Mouse (Mus musculus): Measurements from ENCODE around the gene Epb41l1. TPM values are rescaled to one million over a fixed set of nuclear protein-coding genes. Genes with fewer than 3 reads are reported as not detected.
A peak's percentile ranks its signal among the peaks of the same experiment; 100 is the strongest.

Epb41l1 gene
- polyA plus RNA-seq, 1 experiment = 38.1 TPM

GRCm38 (mm10) chr2:156432874-156433868 is 12.5 kb downstream of the Epb41l1 start:
- peak overlapping the region; percentile 99 for H3K27ac ChIP-seq (ENCODE audit: insufficient read depth, low read depth, low read length)
- WGBS = 21% methylated on average over 9 of the region's 9 CpGs

GRCm38 (mm10) chr2:156437637-156438036 is 16.9 kb downstream of the Epb41l1 start:
- 90% methylated on average over 11 of the region's 11 CpGs for WGBS
- no peak overlapping the region for H3K27ac ChIP-seq (ENCODE audit: insufficient read depth, low read depth, low read length)
- no peaks in the 10 kb centered on the region for H3K27me3 ChIP-seq (replicated peaks; ENCODE audit: control insufficient read depth, insufficient read depth, low read length)
- no peak overlapping the region for H3K4me3 ChIP-seq (ENCODE audit: insufficient read depth, low read depth, low read length)
- TF ChIP-seq CTCF (conservative IDR thresholded peaks at IDR 0.05; ENCODE audit: insufficient read depth, insufficient read length, low read depth, low read length) = no peak
- TF ChIP-seq POLR2A (IDR thresholded peaks at IDR 0.05; ENCODE audit: low read depth, low read length) = no peak
- H3K36me3 ChIP-seq (ENCODE audit: control insufficient read depth, insufficient read depth, low read length) = no peaks in the 10 kb centered on the region
- peaks cover 28% of the 10 kb centered on the region for H3K4me1 ChIP-seq (ENCODE audit: control insufficient read depth, insufficient read depth, low read length)
- DNase-seq = no peak

More at GRCm38 (mm10) chr2:156432874-156433868, 12.5 kb downstream of the Epb41l1 start:
- peak overlapping the region; percentile 36 for H3K4me3 ChIP-seq (ENCODE audit: insufficient read depth, low read depth, low read length)
- no peak for TF ChIP-seq CTCF (conservative IDR thresholded peaks at IDR 0.05; ENCODE audit: insufficient read depth, insufficient read length, low read depth, low read length)
- H3K27me3 ChIP-seq (replicated peaks; ENCODE audit: control insufficient read depth, insufficient read depth, low read length) = no peaks in the 10 kb centered on the region
- H3K4me1 ChIP-seq (ENCODE audit: control insufficient read depth, insufficient read depth, low read length) = peaks cover 41% of the 10 kb centered on the region
- DNase-seq = peak; percentile 95
- H3K36me3 ChIP-seq (ENCODE audit: control insufficient read depth, insufficient read depth, low read length) = no peaks in the 10 kb centered on the region

GRCm38 (mm10) chr2:156439666-156440462 is 19.2 kb downstream of the Epb41l1 start:
- Histone ChIP-seq H3K36me3 (ENCODE audit: control insufficient read depth, insufficient read depth, low read length) (no peaks in the 10 kb centered on the region), H3K27ac (ENCODE audit: insufficient read depth, low read depth, low read length) (peak overlapping the region; percentile 61; the same call in 1 of the 2 replicates), H3K4me3 (ENCODE audit: insufficient read depth, low read depth, low read length) (no peak overlapping the region), H3K4me1 (ENCODE audit: control insufficient read depth, insufficient read depth, low read length) (peaks cover 15% of the 10 kb centered on the region), H3K27me3 (replicated peaks; ENCODE audit: control insufficient read depth, insufficient read depth, low read length) (no peaks in the 10 kb centered on the region)
- TF ChIP-seq POLR2A (IDR thresholded peaks at IDR 0.05; ENCODE audit: low read depth, low read length) (no peak), CTCF (conservative IDR thresholded peaks at IDR 0.05; ENCODE audit: insufficient read depth, insufficient read length, low read depth, low read length) (no peak)
- peak; percentile 66 for DNase-seq
- WGBS = 27% methylated on average over 11 of the region's 11 CpGs

- TF ChIP-seq CTCF (conservative IDR thresholded peaks at IDR 0.05; ENCODE audit: insufficient read depth, insufficient read length, low read depth, low read length) (no peak), POLR2A (IDR thresholded peaks at IDR 0.05; ENCODE audit: low read depth, low read length) (no peak)
- H3K4me1 ChIP-seq (ENCODE audit: control insufficient read depth, insufficient read depth, low read length) = peaks cover 11% of the 10 kb centered on the region; the same call in 1 of the 2 replicates
- H3K4me3 ChIP-seq (ENCODE audit: insufficient read depth, low read depth, low read length) = no peak overlapping the region
- no peak for DNase-seq
- no peaks in the 10 kb centered on the region for H3K27me3 ChIP-seq (replicated peaks; ENCODE audit: control insufficient read depth, insufficient read depth, low read length)
- H3K36me3 ChIP-seq (ENCODE audit: control insufficient read depth, insufficient read depth, low read length) = no peaks in the 10 kb centered on the region
- 62% methylated on average over 6 of the region's 6 CpGs for WGBS
- no peak overlapping the region for H3K27ac ChIP-seq (ENCODE audit: insufficient read depth, low read depth, low read length)
Measured at GRCm38 (mm10) chr2:156441909-156442308, 21.2 kb downstream of the Epb41l1 start.

- H3K4me3 ChIP-seq (ENCODE audit: insufficient read depth, low read depth, low read length) = no peak overlapping the region
- TF ChIP-seq POLR2A (IDR thresholded peaks at IDR 0.05; ENCODE audit: low read depth, low read length) (no peak), CTCF (conservative IDR thresholded peaks at IDR 0.05; ENCODE audit: insufficient read depth, insufficient read length, low read depth, low read length) (no peak)
- peaks cover 14% of the 10 kb centered on the region; the same call in 1 of the 2 replicates for H3K4me1 ChIP-seq (ENCODE audit: control insufficient read depth, insufficient read depth, low read length)
- peak; percentile 31 for DNase-seq
- WGBS = 11% methylated on average over 1 of the region's 1 CpGs
- peak overlapping the region; percentile 22; the same call in 1 of the 2 replicates for H3K27ac ChIP-seq (ENCODE audit: insufficient read depth, low read depth, low read length)
- no peaks in the 10 kb centered on the region for H3K36me3 ChIP-seq (ENCODE audit: control insufficient read depth, insufficient read depth, low read length)
- H3K27me3 ChIP-seq (replicated peaks; ENCODE audit: control insufficient read depth, insufficient read depth, low read length) = no peaks in the 10 kb centered on the region
Measured at GRCm38 (mm10) chr2:156443323-156443722, 22.6 kb downstream of the Epb41l1 start.

GRCm38 (mm10) chr2:156446489-156447035 is 25.9 kb downstream of the Epb41l1 start:
- DNase-seq = peak; percentile 22
- 60% methylated on average over 9 of the region's 9 CpGs for WGBS
- Histone ChIP-seq H3K36me3 (ENCODE audit: control insufficient read depth, insufficient read depth, low read length) (no peaks in the 10 kb centered on the region), H3K4me3 (ENCODE audit: insufficient read depth, low read depth, low read length) (no peak overlapping the region), H3K4me1 (ENCODE audit: control insufficient read depth, insufficient read depth, low read length) (peaks cover 15% of the 10 kb centered on the region; the same call in 1 of the 2 replicates), H3K27me3 (replicated peaks; ENCODE audit: control insufficient read depth, insufficient read depth, low read length) (no peaks in the 10 kb centered on the region), H3K27ac (ENCODE audit: insufficient read depth, low read depth, low read length) (peak overlapping the region; percentile 91)
- TF ChIP-seq CTCF (conservative IDR thresholded peaks at IDR 0.05; ENCODE audit: insufficient read depth, insufficient read length, low read depth, low read length) = no peak
- TF ChIP-seq POLR2A (IDR thresholded peaks at IDR 0.05; ENCODE audit: low read depth, low read length) = no peak
